Mouse (Mus musculus): ENCODE measurements at regions not wholly inside any gene's neighbourhood (a gene's known extent, or its start where the extent isn't known, plus 50 kb on each side); places are given as distances from the start of the nearest gene placed in this dataset.

DNA sequence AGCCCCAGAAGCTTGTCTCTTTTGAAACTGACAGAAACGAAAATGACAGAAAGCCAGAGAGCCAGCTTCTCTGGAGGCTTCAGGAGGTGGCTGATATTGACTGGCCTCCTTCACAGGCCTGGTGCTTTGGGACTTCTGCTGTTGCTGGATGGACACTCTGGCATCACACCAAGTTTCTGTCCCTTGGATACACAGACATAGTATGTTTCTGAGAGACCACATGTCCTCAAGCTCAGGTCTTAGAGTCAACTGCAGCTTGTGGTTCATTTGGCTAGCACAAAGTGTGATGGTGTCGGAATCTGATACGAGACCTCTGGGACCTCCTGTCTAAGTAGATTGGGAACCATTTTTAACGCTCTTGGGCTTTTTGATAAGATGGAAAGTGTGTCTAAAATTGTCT, 502.0 kb downstream of the Sqor start:
- no peak for TF ChIP-seq ZNF384 (IDR thresholded peaks at IDR 0.05; ENCODE audit: low read depth, low read length)
- no peak for TF ChIP-seq POLR2A (IDR thresholded peaks at IDR 0.05; ENCODE audit: low read depth, low read length)
- no peak for TF ChIP-seq PAX5 (IDR thresholded peaks at IDR 0.05; ENCODE audit: low read length)
- TF ChIP-seq RAD21 (IDR thresholded peaks at IDR 0.05; ENCODE audit: low read depth, low read length), result no peak
- TF ChIP-seq EP300 (IDR thresholded peaks at IDR 0.05; ENCODE audit: low read length), result no peak
- no peak for TF ChIP-seq SIN3A (IDR thresholded peaks at IDR 0.05; ENCODE audit: low read length)
- TF ChIP-seq NRF1 (IDR thresholded peaks at IDR 0.05; ENCODE audit: low read depth, low read length), result no peak
- TF ChIP-seq CHD2 (IDR thresholded peaks at IDR 0.05; ENCODE audit: low read length), result no peak
- TF ChIP-seq HCFC1 (IDR thresholded peaks at IDR 0.05; ENCODE audit: low read depth, low read length), result no peak
- no peak for TF ChIP-seq ZMIZ1 (IDR thresholded peaks at IDR 0.05; ENCODE audit: low read depth, low read length)
- no peak for TF ChIP-seq USF2 (conservative IDR thresholded peaks at IDR 0.05; ENCODE audit: low read depth, low read length)
- TF ChIP-seq ETS1 (conservative IDR thresholded peaks at IDR 0.05; ENCODE audit: low read depth, low read length), result no peak
- no peak for TF ChIP-seq IRF4 (IDR thresholded peaks at IDR 0.05; ENCODE audit: low read depth, low read length)
- TF ChIP-seq CTCF (conservative IDR thresholded peaks at IDR 0.05 in 1 of 2, IDR thresholded peaks at IDR 0.05 in 1 of 2; ENCODE audit: low read depth in 2 of 2, low read length in 2 of 2), result no peak
- no peak for TF ChIP-seq POLR2AphosphoS2 (IDR thresholded peaks at IDR 0.05; ENCODE audit: low read depth, low read length)
- Histone ChIP-seq H3K9ac (ENCODE audit: insufficient read depth, low read depth) (no peak overlapping the region), H3K79me2 (replicated peaks; ENCODE audit: control insufficient read depth, extremely low read depth, insufficient read depth, poor library complexity, severe bottlenecking) (no peaks in the 10 kb centered on the region), H3K9me3 (replicated peaks; ENCODE audit: low read length) (no peaks in the 10 kb centered on the region), H3K4me2 (ENCODE audit: insufficient read depth, low read depth, poor library complexity, severe bottlenecking) (no peak overlapping the region), H3K36me3 (replicated peaks in 1 of 2; ENCODE audit: control insufficient read depth in 1 of 2, insufficient read depth in 1 of 2, low read length in 1 of 2) (no peaks in the 10 kb centered on the region), H3K4me1 (ENCODE audit: control insufficient read depth in 1 of 2, insufficient read depth in 2 of 2) (no peaks in the 10 kb centered on the region), H3K27me3 (replicated peaks) (no peaks in the 10 kb centered on the region), H3K4me3 (replicated peaks in 1 of 3; ENCODE audit: low read depth in 2 of 3, low read length in 2 of 3, poor library complexity in 1 of 3) (no peak overlapping the region), H3K27ac (ENCODE audit: insufficient read depth, low read depth) (no peak overlapping the region)
- in situ Hi-C loops (cut with MboI; ENCODE audit: low pct_ligation_motif_present, low pct_unique_long_range_greater_than_20kb, low sequenced_read_pairs) (no loop called here), dilution Hi-C loops (cut with MboI; ENCODE audit: extremely low pct_ligation_motif_present, extremely low pct_unique_long_range_greater_than_20kb, low sequenced_read_pairs) (no loop called here)
- DNase-seq (ENCODE audit: extremely low read depth), result no peak

GRCm38 (mm10) chr2:123274866-123275735, 510.1 kb downstream of the Sqor start:
- H3K4me1 ChIP-seq (ENCODE audit: control insufficient read depth in 1 of 2, insufficient read depth in 2 of 2), result no peaks in the 10 kb centered on the region
- in situ Hi-C loops (cut with MboI; ENCODE audit: low pct_ligation_motif_present, low pct_unique_long_range_greater_than_20kb, low sequenced_read_pairs), result no loop called here
- no peak for TF ChIP-seq CTCF (conservative IDR thresholded peaks at IDR 0.05 in 1 of 2, IDR thresholded peaks at IDR 0.05 in 1 of 2; ENCODE audit: low read depth in 2 of 2, low read length in 2 of 2)
- TF ChIP-seq POLR2AphosphoS2 (IDR thresholded peaks at IDR 0.05; ENCODE audit: low read depth, low read length), result no peak
- TF ChIP-seq CHD2 (IDR thresholded peaks at IDR 0.05; ENCODE audit: low read length), result no peak
- H3K4me3 ChIP-seq (replicated peaks in 1 of 3; ENCODE audit: low read depth in 2 of 3, low read length in 2 of 3, poor library complexity in 1 of 3), result no peak overlapping the region
- dilution Hi-C loops (cut with MboI; ENCODE audit: extremely low pct_ligation_motif_present, extremely low pct_unique_long_range_greater_than_20kb, low sequenced_read_pairs), result no loop called here
- no peak overlapping the region for H3K4me2 ChIP-seq (ENCODE audit: insufficient read depth, low read depth, poor library complexity, severe bottlenecking)
- no peak overlapping the region for H3K27ac ChIP-seq (ENCODE audit: insufficient read depth, low read depth)
- no peaks in the 10 kb centered on the region for H3K9me3 ChIP-seq (replicated peaks; ENCODE audit: low read length)
- DNase-seq (ENCODE audit: extremely low read depth), result no peak
- no peak overlapping the region for H3K9ac ChIP-seq (ENCODE audit: insufficient read depth, low read depth)
- H3K27me3 ChIP-seq (replicated peaks), result no peaks in the 10 kb centered on the region
- H3K79me2 ChIP-seq (replicated peaks; ENCODE audit: control insufficient read depth, extremely low read depth, insufficient read depth, poor library complexity, severe bottlenecking), result no peaks in the 10 kb centered on the region
- H3K36me3 ChIP-seq (replicated peaks in 1 of 2; ENCODE audit: control insufficient read depth in 1 of 2, insufficient read depth in 1 of 2, low read length in 1 of 2), result no peaks in the 10 kb centered on the region
